Mouse (Mus musculus) lung, embryonic 16.5 days (tissue): ENCODE measurements at regions not wholly inside any gene's neighbourhood (a gene's known extent, or its start where the extent isn't known, plus 50 kb on each side); places are given as distances from the start of the nearest gene placed in this dataset.

Experiments used
- ATAC-seq: fragments of 200-750 bp; cut with Nextera tagmentation; 2 replicates; pipeline ENCODE4 v1.8.0; 2017; ENCODE audit warnings: low read depth, mild to moderate bottlenecking, moderate library complexity
- H3K27ac ChIP-seq: fragments of 300-500 bp; sonication (generic); 2 replicates; pipeline ENCODE4 v1.5.1; 2014; ENCODE audit warnings: mild to moderate bottlenecking, control low read depth, low read length
- H3K27me3 ChIP-seq: fragments of 300-500 bp; sonication (generic); 2 replicates; pipeline ENCODE4 v1.6.1; 2014; ENCODE audit warnings: low read depth, low read length, mixed read lengths; ENCODE audit not compliant: control insufficient read depth, insufficient read depth
- H3K36me3 ChIP-seq: fragments of 300-500 bp; sonication (generic); 2 replicates; pipeline ENCODE4 v1.6.1; 2014; ENCODE audit warnings: low read length; ENCODE audit not compliant: control insufficient read depth, insufficient read depth
- H3K4me1 ChIP-seq: fragments of 300-500 bp; sonication (generic); replicated peaks from 2 replicates; pipeline ENCODE4 v1.6.1; 2014; ENCODE audit warnings: low read length, mixed read lengths; ENCODE audit not compliant: control insufficient read depth, insufficient read depth
- H3K4me2 ChIP-seq: fragments of 300-500 bp; sonication (generic); 2 replicates; pipeline ENCODE4 v1.6.1; 2014; ENCODE audit warnings: low read depth, low read length, control low read depth
- H3K4me3 ChIP-seq: fragments of 300-500 bp; sonication (generic); 2 replicates; pipeline ENCODE4 v1.5.1; 2014; ENCODE audit warnings: mild to moderate bottlenecking, low read length, control low read depth
- H3K9ac ChIP-seq: fragments of 300-500 bp; sonication (generic); 2 replicates; pipeline ENCODE4 v1.6.1; 2014; ENCODE audit warnings: low read length, control low read depth
- H3K9me3 ChIP-seq: fragments of 300-500 bp; sonication (generic); 2 replicates; pipeline ENCODE4 v1.6.1; 2016; ENCODE audit warnings: low read length; ENCODE audit not compliant: control insufficient read depth
- WGBS: fragments of 180-500 bp; shearing (Covaris S2); extraction: QIAGEN DNeasy Blood & Tissue Kit; methylation state at CpG from one replicate; pipeline ENCODE4 v1.1.7; 2014; 5-methylcytosine and 5-hydroxymethylcytosine counted together

- H3K4me1 ChIP-seq, result peaks cover 2% of the 10 kb centered on the region; the same call in 1 of the 2 replicates
- no peaks in the 10 kb centered on the region for H3K36me3 ChIP-seq
- H3K4me3 ChIP-seq, result no peak overlapping the region
- H3K9me3 ChIP-seq, result no peaks in the 10 kb centered on the region
- no peak overlapping the region for H3K27ac ChIP-seq
- no peaks in the 10 kb centered on the region for H3K27me3 ChIP-seq
- H3K9ac ChIP-seq, result no peak overlapping the region
- ATAC-seq, result no peak
- 62% methylated on average over 10 of the region's 10 CpGs for WGBS
- H3K4me2 ChIP-seq, result no peak overlapping the region
Measured at GRCm38 (mm10) chr2:48414596-48415481, 399.1 kb upstream of the Acvr2a start.

DNA sequence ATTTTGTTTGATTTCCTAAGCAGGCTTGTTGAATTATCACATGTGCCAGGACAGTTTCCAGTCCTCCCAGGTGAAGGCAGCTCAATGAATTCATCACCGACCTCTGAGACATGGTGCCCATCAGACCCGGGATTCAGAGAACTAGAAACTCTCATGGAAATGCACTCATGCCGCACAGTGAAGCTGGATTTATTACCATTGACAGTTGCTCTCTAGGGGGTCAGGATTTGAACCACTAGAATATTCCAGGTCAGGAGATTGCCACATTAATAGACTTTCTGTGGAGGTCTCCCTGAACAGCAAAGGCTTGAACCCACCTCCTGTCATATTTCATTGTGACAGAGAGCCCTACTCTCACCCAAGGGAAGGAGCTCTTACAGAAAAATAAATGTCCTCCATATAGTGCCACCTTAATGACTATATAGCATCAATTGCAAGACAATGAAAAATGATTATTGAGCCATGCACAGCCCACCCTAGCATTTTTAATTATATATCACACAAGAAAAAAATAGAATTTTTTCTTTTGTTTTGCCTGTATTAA is 397.6 kb upstream of the Acvr2a start:
- H3K4me1 ChIP-seq, result peaks cover 2% of the 10 kb centered on the region; the same call in 1 of the 2 replicates
- no peaks in the 10 kb centered on the region for H3K36me3 ChIP-seq
- H3K27me3 ChIP-seq, result no peaks in the 10 kb centered on the region
- 82% methylated on average over 3 of the region's 3 CpGs for WGBS
- no peak overlapping the region for H3K9ac ChIP-seq
- no peaks in the 10 kb centered on the region for H3K9me3 ChIP-seq
- no peak for ATAC-seq
- no peak overlapping the region for H3K4me2 ChIP-seq
- H3K27ac ChIP-seq, result no peak overlapping the region
- no peak overlapping the region for H3K4me3 ChIP-seq

- Histone ChIP-seq H3K4me3 (no peak overlapping the region), H3K4me1 (no peaks in the 10 kb centered on the region), H3K27ac (no peak overlapping the region), H3K9ac (no peak overlapping the region), H3K9me3 (no peaks in the 10 kb centered on the region), H3K4me2 (no peak overlapping the region), H3K36me3 (no peaks in the 10 kb centered on the region), H3K27me3 (no peaks in the 10 kb centered on the region)
- ATAC-seq, result no peak
- WGBS, result 64% methylated on average over 4 of the region's 4 CpGs
Measured at GRCm38 (mm10) chr2:48417000-48417596, 396.8 kb upstream of the Acvr2a start.

DNA sequence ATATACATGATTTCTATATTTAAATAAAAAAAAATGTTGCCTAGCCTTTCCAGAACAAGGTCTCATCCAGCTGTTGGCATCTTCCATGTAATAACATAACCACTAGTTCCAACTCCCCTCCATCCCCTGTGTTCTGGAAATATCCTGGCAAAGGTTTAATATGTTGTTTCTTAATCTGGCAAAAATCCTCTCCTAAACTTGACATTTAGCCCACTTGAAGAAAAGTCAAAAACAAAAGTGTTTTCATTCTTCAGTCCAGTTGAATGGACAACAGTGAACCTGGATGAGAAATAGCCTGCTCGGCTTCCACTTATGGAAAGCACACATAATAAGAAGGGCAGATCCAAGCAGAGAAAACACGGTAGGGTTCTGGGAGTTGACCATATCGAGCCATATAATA is 393.1 kb upstream of the Acvr2a start:
- peaks cover 8% of the 10 kb centered on the region for H3K4me1 ChIP-seq

DNA sequence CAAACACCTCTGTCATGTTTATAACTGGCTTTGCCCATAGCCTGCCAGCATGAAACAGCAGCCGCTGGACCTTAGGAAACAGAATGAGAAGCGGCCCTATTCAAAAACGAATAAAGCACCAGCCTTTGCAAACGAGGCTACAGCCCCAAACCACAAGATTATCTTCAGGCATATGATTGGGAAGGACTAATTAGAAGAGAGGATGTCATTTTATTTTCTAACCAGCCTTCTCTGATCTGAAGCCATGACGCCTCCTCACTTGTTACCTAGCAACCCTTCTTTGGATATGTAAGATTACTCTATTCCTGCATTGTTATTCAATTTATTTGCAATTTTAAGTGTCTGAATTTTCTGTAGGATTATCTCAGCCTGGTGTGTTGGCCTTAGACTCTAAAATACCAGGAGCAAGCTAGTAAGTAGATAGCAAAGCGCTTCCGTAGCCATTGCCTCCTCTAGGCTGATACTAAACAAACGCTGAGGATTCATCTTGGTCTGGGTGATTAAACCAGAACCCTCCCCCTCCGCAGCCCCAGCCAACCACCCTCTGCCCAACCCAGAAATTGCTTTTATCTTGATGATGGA is 390.0 kb upstream of the Acvr2a start:
- Histone ChIP-seq H3K9me3 (no peaks in the 10 kb centered on the region), H3K9ac (no peak overlapping the region), H3K4me2 (no peak overlapping the region), H3K27ac (no peak overlapping the region), H3K4me1 (peaks cover 12% of the 10 kb centered on the region), H3K27me3 (no peaks in the 10 kb centered on the region), H3K4me3 (no peak overlapping the region), H3K36me3 (no peaks in the 10 kb centered on the region)
- no peak for ATAC-seq
- WGBS, result 57% methylated on average over 9 of the region's 9 CpGs

More for the DNA sequence above, 393.1 kb upstream of the Acvr2a start:
- H3K36me3 ChIP-seq, result no peaks in the 10 kb centered on the region
- WGBS, result 89% methylated on average over 3 of the region's 3 CpGs
- no peak overlapping the region for H3K4me2 ChIP-seq
- ATAC-seq, result no peak
- H3K9me3 ChIP-seq, result no peaks in the 10 kb centered on the region
- H3K27me3 ChIP-seq, result no peaks in the 10 kb centered on the region
- no peak overlapping the region for H3K4me3 ChIP-seq
- H3K9ac ChIP-seq, result no peak overlapping the region
- no peak overlapping the region for H3K27ac ChIP-seq

- H3K9me3 ChIP-seq, result no peaks in the 10 kb centered on the region
- H3K27me3 ChIP-seq, result no peaks in the 10 kb centered on the region
- no peak overlapping the region for H3K4me3 ChIP-seq
- no peak for ATAC-seq
- H3K27ac ChIP-seq, result no peak overlapping the region
- peaks cover 12% of the 10 kb centered on the region for H3K4me1 ChIP-seq
- H3K4me2 ChIP-seq, result no peak overlapping the region
- H3K9ac ChIP-seq, result no peak overlapping the region
- whole genome bisulfite sequencing, result 52% methylated on average over 9 of the region's 9 CpGs
- no peaks in the 10 kb centered on the region for H3K36me3 ChIP-seq
Measured at GRCm38 (mm10) chr2:48424562-48424961, 389.3 kb upstream of the Acvr2a start.

- Histone ChIP-seq H3K9me3 (no peaks in the 10 kb centered on the region), H3K27me3 (no peaks in the 10 kb centered on the region), H3K4me2 (no peak overlapping the region), H3K4me1 (peaks cover 12% of the 10 kb centered on the region), H3K4me3 (no peak overlapping the region), H3K9ac (no peak overlapping the region), H3K36me3 (no peaks in the 10 kb centered on the region), H3K27ac (no peak overlapping the region)
- peak; percentile 52; the same call in 1 of the 2 replicates for ATAC-seq
- WGBS, result 18% methylated on average over 12 of the region's 12 CpGs
Measured at GRCm38 (mm10) chr2:48425200-48426090, 388.5 kb upstream of the Acvr2a start.

DNA sequence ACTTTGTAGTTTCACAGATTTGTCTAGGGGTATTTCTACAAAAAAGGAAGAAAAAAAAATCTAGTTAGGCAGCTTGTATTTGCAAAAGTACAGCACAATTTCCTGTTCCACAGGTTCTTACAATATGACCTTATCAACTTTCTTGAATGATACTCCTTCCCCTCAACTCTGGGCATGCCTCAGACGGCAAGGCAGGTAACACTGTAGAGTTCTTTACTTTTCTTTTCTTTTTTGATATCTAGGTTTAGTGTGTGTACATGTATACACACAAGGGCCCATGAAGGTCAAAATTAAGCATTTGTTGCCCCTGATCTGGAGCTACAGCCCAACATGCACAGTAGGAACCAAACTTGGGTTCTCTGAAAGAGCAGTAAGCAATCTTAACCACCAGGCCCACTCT is 381.4 kb upstream of the Acvr2a start:
- Histone ChIP-seq H3K9me3 (no peaks in the 10 kb centered on the region), H3K36me3 (no peaks in the 10 kb centered on the region), H3K27me3 (no peaks in the 10 kb centered on the region), H3K27ac (peak overlapping the region; percentile 77), H3K4me1 (no peaks in the 10 kb centered on the region), H3K9ac (no peak overlapping the region), H3K4me2 (no peak overlapping the region), H3K4me3 (no peak overlapping the region)
- 59% methylated on average over 1 of the region's 1 CpGs for WGBS
- ATAC-seq, result peak; percentile 49; the same call in 1 of the 2 replicates
